Mouse (Mus musculus) cerebellum, adult 2 months (tissue): ENCODE measurements around the gene N4bp2l1.

ENCODE experiments used
- CTCF ChIP-seq: fragments of 200-500 bp; IDR thresholded peaks from 2 replicates; pipeline ENCODE4 v1.5.1; 2011; ENCODE audit warnings: low read depth, mild to moderate bottlenecking, control low read depth, low read length, moderate library complexity, borderline replicate concordance; ENCODE audit not compliant: insufficient read depth
- POLR2A ChIP-seq: fragments of 200-500 bp; IDR thresholded peaks from 2 replicates; pipeline ENCODE4 v1.6.1; 2011; ENCODE audit warnings: low read length, control low read depth, borderline replicate concordance; ENCODE audit not compliant: insufficient read depth

DNA sequence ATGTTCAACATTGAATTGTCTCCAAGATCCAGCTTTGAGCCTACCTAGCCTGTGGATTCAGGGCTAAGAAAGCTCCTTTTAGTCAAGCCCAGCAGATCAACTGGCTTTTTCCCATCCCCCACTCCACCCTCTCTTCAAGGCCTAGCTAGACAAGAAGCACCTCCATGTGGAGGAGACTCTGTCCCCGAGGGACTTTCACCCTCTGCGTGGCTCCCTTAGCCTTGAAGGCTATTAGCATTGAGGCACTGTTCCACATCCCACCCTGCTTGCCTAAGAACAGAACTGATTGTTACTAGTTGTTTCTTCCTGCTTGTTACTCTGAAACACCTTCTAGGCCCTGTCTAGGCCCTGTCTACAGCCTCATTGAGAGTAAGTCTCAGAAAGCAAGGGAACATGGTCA is 7.0 kb downstream of the N4bp2l1 start:
- TF ChIP-seq POLR2A (no peak), CTCF (no peak)
